Mouse (Mus musculus) heart, adult 2 months (tissue): ENCODE results near the gene Tgfbr3. TPM values are rescaled to one million over a fixed set of nuclear protein-coding genes. Genes with fewer than 3 reads are reported as not detected.

Experiments
- DNase-seq, 2 experiments: peaks; one replicate each; pipeline ENCODE4 v3.0.0; 2021
- H3K27ac ChIP-seq: fragments of 200-600 bp; 2 replicates; pipeline ENCODE4 v1.8.1; 2022
- H3K27me3 ChIP-seq: fragments of 200-500 bp; 2 replicates; pipeline ENCODE4 v1.6.1; 2012; ENCODE audit warnings: mild to moderate bottlenecking, low read length, inconsistent platforms, mixed read lengths; ENCODE audit not compliant: control insufficient read depth, insufficient read depth
- H3K36me3 ChIP-seq: fragments of 200-500 bp; 2 replicates; pipeline ENCODE4 v1.6.1; 2012; ENCODE audit warnings: low read length, inconsistent platforms; ENCODE audit not compliant: control insufficient read depth, insufficient read depth
- H3K4me1 ChIP-seq: fragments of 200-500 bp; 2 replicates; pipeline ENCODE4 v1.6.1; 2011; ENCODE audit warnings: low read length; ENCODE audit not compliant: control insufficient read depth, insufficient read depth
- H3K4me3 ChIP-seq: fragments of 200-600 bp; 2 replicates; pipeline ENCODE4 v1.8.1; 2022
- H3K79me2 ChIP-seq: fragments of 200-500 bp; replicated peaks from 2 replicates; pipeline ENCODE4 v1.6.1; 2012; ENCODE audit warnings: mild to moderate bottlenecking, inconsistent platforms, low read length, moderate library complexity, mixed read lengths; ENCODE audit not compliant: control insufficient read depth, insufficient read depth
- H3K9ac ChIP-seq: fragments of 200-500 bp; 2 replicates; pipeline ENCODE4 v1.6.1; 2012; ENCODE audit warnings: low read depth, mild to moderate bottlenecking, control low read depth, inconsistent platforms, low read length, mixed read lengths
- CTCF ChIP-seq: fragments of 200-600 bp; IDR thresholded peaks from 2 replicates; pipeline ENCODE4 v1.8.1; 2022; ENCODE audit warnings: antibody characterized with exemption, mild to moderate bottlenecking, moderate library complexity
- EP300 ChIP-seq: fragments of 200-500 bp; IDR thresholded peaks from 2 replicates; pipeline ENCODE4 v1.6.1; 2011; ENCODE audit warnings: low read depth, low read length, control low read depth; ENCODE audit not compliant: insufficient read depth
- POLR2A ChIP-seq: fragments of 200-500 bp; IDR thresholded peaks from 2 replicates; pipeline ENCODE4 v1.6.1; 2011; ENCODE audit warnings: mild to moderate bottlenecking, low read depth, low read length, control low read depth; ENCODE audit not compliant: insufficient read depth
- WGBS: fragments of 180-500 bp; shearing (Covaris S2); methylation state at CpG from one replicate; pipeline ENCODE4 v1.1.7; 2018; 5-methylcytosine and 5-hydroxymethylcytosine counted together
- intact Hi-C: fragments of 180-260 bp; cut with DNase I; formaldehyde crosslinking; loops from one replicate; pipeline ENCODE4 v1.15.1; 2025
- polyA plus RNA-seq: library from polyadenylated mRNA; depleted of rRNA; stranded (reverse); fragments of >200 nt; gene quantifications from 2 replicates; pipeline ENCODE4 v1.2.3, GENCODE M21; 2012
- total RNA-seq, 2 experiments: library from RNA; stranded (reverse); gene quantifications; 2 replicates each; pipeline ENCODE4 v1.2.3; 2021

The Tgfbr3 gene
- total and polyA plus RNA-seq, 3 experiments = 27.2 to 47.6 (median 41.2) TPM

- intact Hi-C loops = no loop called here
- DNase-seq = no peak
- Histone ChIP-seq H3K9ac (no peak overlapping the region), H3K4me3 (no peak overlapping the region), H3K79me2 (no peaks in the 10 kb centered on the region), H3K27me3 (no peaks in the 10 kb centered on the region), H3K36me3 (no peaks in the 10 kb centered on the region), H3K4me1 (peaks cover 5% of the 10 kb centered on the region), H3K27ac (no peak overlapping the region)
- WGBS = 81% methylated on average over 4 of the region's 4 CpGs
- TF ChIP-seq POLR2A (no peak), EP300 (no peak), CTCF (no peak)
These were observed 215.1 kb downstream of the Tgfbr3 start for GRCm38 (mm10) chr5:107074350-107074749.

- Histone ChIP-seq H3K4me3 (no peak overlapping the region), H3K27ac (no peak overlapping the region), H3K79me2 (no peaks in the 10 kb centered on the region), H3K4me1 (peaks cover 3% of the 10 kb centered on the region), H3K27me3 (no peaks in the 10 kb centered on the region), H3K9ac (no peak overlapping the region), H3K36me3 (no peaks in the 10 kb centered on the region)
- DNase-seq = no peak
- TF ChIP-seq POLR2A (no peak), CTCF (no peak), EP300 (no peak)
- WGBS = 71% methylated on average over 3 of the region's 3 CpGs
- intact Hi-C loops = no loop called here
These were observed 215.9 kb downstream of the Tgfbr3 start for GRCm38 (mm10) chr5:107073536-107073935.

GRCm38 (mm10) chr5:107068146-107068545 lies 221.3 kb downstream of the Tgfbr3 start:
- Histone ChIP-seq H3K27me3 (no peaks in the 10 kb centered on the region), H3K79me2 (no peaks in the 10 kb centered on the region), H3K27ac (no peak overlapping the region), H3K4me3 (no peak overlapping the region), H3K4me1 (no peaks in the 10 kb centered on the region), H3K9ac (no peak overlapping the region), H3K36me3 (no peaks in the 10 kb centered on the region)
- no peak for TF ChIP-seq POLR2A
- TF ChIP-seq EP300 = no peak
- no peak for TF ChIP-seq CTCF
- intact Hi-C loops = no loop called here
- WGBS = 91% methylated on average over 5 of the region's 5 CpGs
- DNase-seq = no peak

DNA sequence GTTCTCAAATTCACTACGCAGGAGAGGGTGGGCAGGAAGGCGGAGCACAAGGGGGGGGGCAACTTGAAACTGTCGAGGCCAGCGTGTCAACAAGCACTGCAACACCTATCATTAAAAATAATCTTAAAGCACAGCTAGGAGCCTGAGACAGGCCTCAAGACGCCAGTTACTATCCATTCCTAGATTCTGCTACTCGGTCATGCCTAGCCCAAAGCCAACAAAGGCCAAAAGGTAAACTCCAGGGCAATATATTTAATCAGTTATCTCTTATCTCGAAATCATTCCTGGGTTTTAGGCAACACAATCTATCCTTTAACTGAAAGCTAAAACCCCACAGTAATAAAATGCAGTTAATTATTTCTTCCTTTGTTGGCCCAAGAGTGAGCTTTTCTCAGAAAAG lies 221.9 kb downstream of the Tgfbr3 start:
- H3K27me3 ChIP-seq = no peaks in the 10 kb centered on the region
- TF ChIP-seq CTCF (no peak), POLR2A (no peak), EP300 (no peak)
- no peaks in the 10 kb centered on the region for H3K36me3 ChIP-seq
- no peaks in the 10 kb centered on the region for H3K79me2 ChIP-seq
- H3K27ac ChIP-seq = no peak overlapping the region
- H3K4me1 ChIP-seq = no peaks in the 10 kb centered on the region
- WGBS = 86% methylated on average over 7 of the region's 7 CpGs
- no peak overlapping the region for H3K9ac ChIP-seq
- intact Hi-C loops = no loop called here
- DNase-seq = no peak
- no peak overlapping the region for H3K4me3 ChIP-seq

- Histone ChIP-seq H3K27ac (peak overlapping the region; percentile 15; the same call in 1 of the 2 replicates), H3K4me1 (peaks cover 2% of the 10 kb centered on the region; the same call in 1 of the 2 replicates), H3K79me2 (no peaks in the 10 kb centered on the region), H3K27me3 (no peaks in the 10 kb centered on the region), H3K4me3 (no peak overlapping the region), H3K9ac (no peak overlapping the region), H3K36me3 (peaks cover 2% of the 10 kb centered on the region)
- no peak for TF ChIP-seq EP300
- no peak for TF ChIP-seq POLR2A
- TF ChIP-seq CTCF = no peak
- WGBS = 82% methylated on average over 5 of the region's 5 CpGs
- no peak for DNase-seq
- intact Hi-C loops = no loop called here
These were observed 224.5 kb downstream of the Tgfbr3 start for GRCm38 (mm10) chr5:107064922-107065321.

DNA sequence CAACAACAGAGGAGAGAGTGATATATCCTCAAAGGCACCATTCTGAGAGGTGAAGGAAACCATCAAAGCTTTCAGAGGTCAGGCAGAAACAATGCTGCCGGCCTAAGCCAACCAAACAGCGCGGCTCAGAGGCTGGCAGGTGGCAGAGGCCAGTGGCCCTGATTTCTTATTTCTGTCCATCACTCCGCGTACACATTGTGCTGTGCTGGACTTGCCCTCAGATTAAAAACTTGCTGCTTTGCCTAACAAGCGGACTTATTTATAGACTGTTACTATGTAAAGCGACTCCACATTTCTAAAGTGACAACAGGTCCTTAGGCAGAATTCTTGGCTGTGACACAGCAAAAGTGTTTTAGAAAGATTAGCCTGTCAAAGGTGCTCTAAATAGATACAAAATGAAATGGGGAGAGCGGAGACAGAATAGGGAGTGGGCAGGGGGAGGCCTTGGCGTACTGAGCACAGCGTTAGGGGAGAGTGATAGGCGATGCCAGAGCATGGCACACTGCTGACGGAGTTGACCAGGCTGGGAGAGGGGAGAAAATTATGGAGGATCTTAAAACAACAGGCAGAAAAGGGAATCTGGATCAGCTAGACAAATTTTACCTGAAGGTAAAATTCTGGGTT lies 227.1 kb downstream of the Tgfbr3 start:
- peak in 1 of 2 experiments; percentile 71 for DNase-seq
- Histone ChIP-seq H3K4me1 (peaks cover 2% of the 10 kb centered on the region; the same call in 1 of the 2 replicates), H3K27ac (peak overlapping the region; percentile 83), H3K27me3 (no peaks in the 10 kb centered on the region), H3K79me2 (no peaks in the 10 kb centered on the region), H3K9ac (no peak overlapping the region), H3K4me3 (no peak overlapping the region), H3K36me3 (peaks cover 2% of the 10 kb centered on the region)
- TF ChIP-seq EP300 (peak; percentile 80), CTCF (no peak)
- 66% methylated on average over 12 of the region's 12 CpGs for WGBS
- intact Hi-C loops = no loop called here
